Mouse (Mus musculus) intestine, embryonic 14.5 days (tissue): ENCODE measurements around the gene Itgb2l. TPM values are rescaled to one million over a fixed set of nuclear protein-coding genes. Genes with fewer than 3 reads are reported as not detected.
"Not testable (repeated sequence)": the region's sequence is repeated elsewhere in the genome, so short reads cannot be mapped to it uniquely, and the experiment has no call there.

Experiments
- ATAC-seq: fragments of 200-750 bp; cut with Nextera tagmentation; replicated peaks from 2 replicates; pipeline ENCODE4 v1.8.0; 2017; ENCODE audit warnings: low read depth, moderate number of reproducible peaks, moderate TSS enrichment, moderate library complexity; ENCODE audit not compliant: low FRiP score, low TSS enrichment
- DNase-seq: peaks from one replicate; pipeline ENCODE4 v3.0.0-alpha.2; 2018; ENCODE audit warnings: low spot score
- H3K27ac ChIP-seq: fragments of 300-500 bp; sonication (generic); 2 replicates; pipeline ENCODE4 v1.5.1; 2014; ENCODE audit warnings: low read depth, mild to moderate bottlenecking, control low read depth
- H3K27me3 ChIP-seq: fragments of 300-500 bp; sonication (generic); replicated peaks from 2 replicates; pipeline ENCODE4 v1.6.1; 2014; ENCODE audit warnings: low read length, control low read depth; ENCODE audit not compliant: control insufficient read depth, insufficient read depth
- H3K36me3 ChIP-seq: fragments of 300-500 bp; sonication (generic); 2 replicates; pipeline ENCODE4 v1.6.1; 2014; ENCODE audit warnings: low read length, control low read depth; ENCODE audit not compliant: control insufficient read depth, insufficient read depth
- H3K4me1 ChIP-seq: fragments of 300-500 bp; sonication (generic); replicated peaks from 2 replicates; pipeline ENCODE4 v1.6.1; 2014; ENCODE audit warnings: low read length, control low read depth, mixed read lengths; ENCODE audit not compliant: control insufficient read depth, insufficient read depth
- H3K4me2 ChIP-seq: fragments of 300-500 bp; sonication (generic); 2 replicates; pipeline ENCODE4 v1.6.1; 2014; ENCODE audit warnings: low read length
- H3K4me3 ChIP-seq: fragments of 300-500 bp; sonication (generic); 2 replicates; pipeline ENCODE4 v1.5.1; 2014; ENCODE audit warnings: low read depth, low read length, control low read depth, mixed read lengths
- H3K9ac ChIP-seq: fragments of 300-500 bp; sonication (generic); 2 replicates; pipeline ENCODE4 v1.6.1; 2014; ENCODE audit warnings: mild to moderate bottlenecking, low read length
- H3K9me3 ChIP-seq: fragments of 300-500 bp; sonication (generic); 2 replicates; pipeline ENCODE4 v1.6.1; 2016; ENCODE audit warnings: low read length, control low read depth; ENCODE audit not compliant: control insufficient read depth
- whole genome bisulfite sequencing: fragments of 180-500 bp; shearing (Covaris S2); extraction: QIAGEN DNeasy Blood & Tissue Kit; methylation state at CpG from one replicate; pipeline ENCODE4 v1.1.7; 2014; 5-methylcytosine and 5-hydroxymethylcytosine counted together
- polyA plus RNA-seq: library from polyadenylated mRNA; unstranded; fragments of >200 nt; fragmentation: Nextera tagmentation; extraction: Ambion mirVana; gene quantifications from 2 replicates; pipeline ENCODE4 v1.2.1, GENCODE M21; 2014

Itgb2l gene
- polyA plus RNA-seq, 1 experiment from 2014 or later, result 0.35 TPM

- H3K9ac ChIP-seq, result no peak overlapping the region
- peak; percentile 59 for DNase-seq
- H3K36me3 ChIP-seq, result no peaks in the 10 kb centered on the region
- no peaks in the 10 kb centered on the region for H3K27me3 ChIP-seq
- no peaks in the 10 kb centered on the region for H3K9me3 ChIP-seq
- no peak overlapping the region for H3K27ac ChIP-seq
- H3K4me2 ChIP-seq, result no peak overlapping the region
- ATAC-seq, result no peak
- WGBS, result 75% methylated on average over 4 of the region's 4 CpGs
- H3K4me1 ChIP-seq, result peaks cover 12% of the 10 kb centered on the region
- H3K4me3 ChIP-seq, result no peak overlapping the region
Measured at GRCm38 (mm10) chr16:96468698-96469097, 25.3 kb upstream of the Itgb2l start.

- peaks cover 12% of the 10 kb centered on the region for H3K4me1 ChIP-seq
- H3K9ac ChIP-seq, result no peak overlapping the region
- H3K36me3 ChIP-seq, result no peaks in the 10 kb centered on the region
- no peak for DNase-seq
- H3K4me2 ChIP-seq, result peak overlapping the region; percentile 9; the same call in 1 of the 2 replicates
- no peaks in the 10 kb centered on the region for H3K27me3 ChIP-seq
- H3K27ac ChIP-seq, result no peak overlapping the region
- no peak overlapping the region for H3K4me3 ChIP-seq
- no peaks in the 10 kb centered on the region for H3K9me3 ChIP-seq
- ATAC-seq, result no peak
- 55% methylated on average over 4 of the region's 4 CpGs for WGBS
Measured at GRCm38 (mm10) chr16:96468011-96468410, 24.6 kb upstream of the Itgb2l start.

GRCm38 (mm10) chr16:96467445-96467844 is 24.0 kb upstream of the Itgb2l start, which contains the start of gene Pcp4:
Gene Pcp4 (plus strand): TSS chr16:96467606.
- no peak within 1 kb of the TSS for H3K27ac ChIP-seq
- H3K4me3 ChIP-seq, result no peak within 1 kb of the TSS
- peaks cover 6% of the 10 kb centered on the region; the same call in 1 of the 2 replicates for H3K4me1 ChIP-seq
- H3K27me3 ChIP-seq, result no peaks in the 10 kb centered on the region
- H3K9ac ChIP-seq, result no peak within 1 kb of the TSS
- no peaks in the 10 kb centered on the region for H3K36me3 ChIP-seq
- ATAC-seq (peak; percentile 40; the same call in 1 of the 2 replicates), DNase-seq (peak; percentile 92)
- 11% methylated on average over 8 of the region's 8 CpGs for WGBS
- H3K4me2 ChIP-seq, result peak within 1 kb of the TSS; percentile 9; the same call in 1 of the 2 replicates
- H3K9me3 ChIP-seq, result no peaks in the 10 kb centered on the region

GRCm38 (mm10) chr16:96460788-96461187 is 17.4 kb upstream of the Itgb2l start:
- H3K27me3 ChIP-seq, result no peaks in the 10 kb centered on the region
- no peaks in the 10 kb centered on the region for H3K9me3 ChIP-seq
- H3K36me3 ChIP-seq, result no peaks in the 10 kb centered on the region
- H3K4me1 ChIP-seq, result no peaks in the 10 kb centered on the region
- ATAC-seq (no peak), DNase-seq (no peak)
- 62% methylated on average over 3 of the region's 3 CpGs for WGBS
- H3K9ac ChIP-seq, result no peak overlapping the region
- no peak overlapping the region for H3K4me3 ChIP-seq
- no peak overlapping the region for H3K4me2 ChIP-seq
- no peak overlapping the region for H3K27ac ChIP-seq

- no peak for DNase-seq
- H3K4me2 ChIP-seq, result no peak overlapping the region
- no peaks in the 10 kb centered on the region for H3K4me1 ChIP-seq
- ATAC-seq, result no peak
- no peaks in the 10 kb centered on the region for H3K36me3 ChIP-seq
- 88% methylated on average over 2 of the region's 2 CpGs for WGBS
- no peaks in the 10 kb centered on the region for H3K9me3 ChIP-seq
- H3K4me3 ChIP-seq, result no peak overlapping the region
- no peak overlapping the region for H3K9ac ChIP-seq
- no peaks in the 10 kb centered on the region for H3K27me3 ChIP-seq
- no peak overlapping the region for H3K27ac ChIP-seq
Measured at GRCm38 (mm10) chr16:96459356-96459755, 15.9 kb upstream of the Itgb2l start.

- 61% methylated on average over 5 of the region's 5 CpGs for WGBS
- H3K9me3 ChIP-seq, result no peaks in the 10 kb centered on the region
- H3K27ac ChIP-seq, result no peak overlapping the region
- ATAC-seq (no peak), DNase-seq (no peak)
- H3K36me3 ChIP-seq, result no peaks in the 10 kb centered on the region
- H3K9ac ChIP-seq, result no peak overlapping the region
- H3K27me3 ChIP-seq, result no peaks in the 10 kb centered on the region
- no peaks in the 10 kb centered on the region for H3K4me1 ChIP-seq
- no peak overlapping the region for H3K4me2 ChIP-seq
- H3K4me3 ChIP-seq, result no peak overlapping the region
Measured at GRCm38 (mm10) chr16:96457612-96458011, 14.2 kb upstream of the Itgb2l start.

GRCm38 (mm10) chr16:96454086-96454485 is 10.7 kb upstream of the Itgb2l start:
- Histone ChIP-seq H3K4me2 (no peak overlapping the region), H3K9me3 (no peaks in the 10 kb centered on the region), H3K27ac (no peak overlapping the region), H3K9ac (no peak overlapping the region), H3K4me1 (no peaks in the 10 kb centered on the region), H3K27me3 (no peaks in the 10 kb centered on the region), H3K4me3 (no peak overlapping the region), H3K36me3 (no peaks in the 10 kb centered on the region)
- DNase-seq (no peak), ATAC-seq (no peak)

- not testable (repeated sequence) for H3K9me3 ChIP-seq, ATAC-seq, H3K27me3 ChIP-seq, H3K9ac ChIP-seq, H3K27ac ChIP-seq, H3K36me3 ChIP-seq, H3K4me1 ChIP-seq, DNase-seq, H3K4me3 ChIP-seq, H3K4me2 ChIP-seq
- WGBS, result 93% methylated on average over 12 of the region's 16 CpGs
Measured at GRCm38 (mm10) chr16:96450871-96451270, 7.5 kb upstream of the Itgb2l start.

GRCm38 (mm10) chr16:96441826-96442225 is 1.6 kb downstream of the Itgb2l start:
- no peak overlapping the region for H3K9ac ChIP-seq
- no peak overlapping the region for H3K27ac ChIP-seq
- ATAC-seq, result no peak
- no peak overlapping the region for H3K4me2 ChIP-seq
- 80% methylated on average over 3 of the region's 3 CpGs for WGBS
- H3K4me1 ChIP-seq, result peaks cover 5% of the 10 kb centered on the region; the same call in 1 of the 2 replicates
- H3K27me3 ChIP-seq, result no peaks in the 10 kb centered on the region
- no peak overlapping the region for H3K4me3 ChIP-seq
- H3K36me3 ChIP-seq, result no peaks in the 10 kb centered on the region
- DNase-seq, result no peak
- no peaks in the 10 kb centered on the region for H3K9me3 ChIP-seq
